Mouse (Mus musculus): Measurements from ENCODE around the gene Scoc. TPM values are rescaled to one million over a fixed set of nuclear protein-coding genes. Genes with fewer than 3 reads are reported as not detected.

Scoc gene
- polyA plus RNA-seq, 1 experiment from 2014 or later: 98.0 TPM

DNA sequence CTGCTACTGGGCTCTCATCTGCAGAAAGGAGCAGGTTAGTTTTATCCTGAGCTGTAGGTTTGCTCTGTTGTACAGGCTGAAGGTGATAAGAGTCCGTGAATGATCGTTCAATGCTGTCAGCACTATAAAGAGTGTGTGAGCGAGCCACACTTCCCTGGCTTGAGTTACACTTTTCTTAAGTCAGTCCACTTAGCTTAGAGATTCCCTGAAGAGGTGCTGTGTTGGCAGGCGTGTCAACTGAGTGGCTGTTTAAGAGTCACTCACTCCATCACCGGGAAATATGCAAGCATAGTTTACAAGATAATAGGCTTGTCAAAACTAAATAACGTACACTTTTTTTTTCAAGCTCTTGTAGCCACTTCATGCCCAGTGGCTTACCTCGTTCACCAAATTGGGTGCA, 31.2 kb downstream of the Scoc start:
- Histone ChIP-seq H3K4me2 (no peak overlapping the region), H3K27ac (ENCODE audit: poor library complexity, severe bottlenecking) (no peak overlapping the region), H3K9ac (no peak overlapping the region), H3K4me1 (replicated peaks) (peaks cover 4% of the 10 kb centered on the region), H3K36me3 (no peaks in the 10 kb centered on the region), H3K27me3 (replicated peaks) (peaks cover 56% of the 10 kb centered on the region), H3K9me3 (replicated peaks) (no peaks in the 10 kb centered on the region), H3K4me3 (no peak overlapping the region)
- ATAC-seq (ENCODE audit: insufficient number of reproducible peaks, low FRiP score): no peak
- WGBS: 27% methylated on average over 7 of the region's 7 CpGs

DNA sequence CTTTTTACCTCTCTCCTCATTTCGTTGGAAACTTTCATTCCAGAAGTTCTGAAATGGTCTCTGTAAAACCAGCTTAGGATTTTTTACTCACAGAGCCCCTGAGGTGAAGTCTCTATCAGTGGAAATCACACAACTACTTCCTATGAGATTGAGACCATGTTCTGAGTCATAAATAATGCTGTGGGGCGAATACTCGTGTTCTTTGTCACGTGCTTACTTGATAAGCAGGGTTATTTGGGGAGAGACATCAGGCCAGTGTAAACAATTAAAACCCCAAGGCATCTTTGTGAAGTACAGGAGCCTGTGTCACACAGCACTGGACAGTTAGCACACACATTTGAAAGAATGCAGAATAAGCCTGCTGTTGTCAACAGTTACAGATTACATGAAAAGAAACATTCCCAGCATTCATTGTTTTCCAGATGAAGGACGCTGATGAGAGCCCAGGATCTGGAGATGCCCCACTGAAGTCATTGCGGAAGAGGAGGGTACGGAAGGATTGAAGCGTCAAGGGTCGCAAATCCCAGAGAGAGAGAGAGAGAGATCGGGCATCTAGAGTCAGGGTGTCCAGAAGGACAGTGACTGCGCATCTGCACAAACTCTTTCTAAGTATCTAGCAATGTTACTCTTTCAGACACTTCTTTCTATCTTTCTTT, 32.0 kb downstream of the Scoc start:
- no peak overlapping the region for H3K9ac ChIP-seq
- H3K27me3 ChIP-seq (replicated peaks): peaks cover 58% of the 10 kb centered on the region
- peaks cover 4% of the 10 kb centered on the region for H3K4me1 ChIP-seq (replicated peaks)
- WGBS: 46% methylated on average over 11 of the region's 11 CpGs
- no peaks in the 10 kb centered on the region for H3K9me3 ChIP-seq (replicated peaks)
- no peak overlapping the region for H3K27ac ChIP-seq (ENCODE audit: poor library complexity, severe bottlenecking)
- 0 out of 2 replicates have a peak overlapping the region, but pooled peaks have one; percentile 5 for H3K4me2 ChIP-seq
- ATAC-seq (ENCODE audit: insufficient number of reproducible peaks, low FRiP score): no peak
- no peak overlapping the region for H3K4me3 ChIP-seq
- no peaks in the 10 kb centered on the region for H3K36me3 ChIP-seq

DNA sequence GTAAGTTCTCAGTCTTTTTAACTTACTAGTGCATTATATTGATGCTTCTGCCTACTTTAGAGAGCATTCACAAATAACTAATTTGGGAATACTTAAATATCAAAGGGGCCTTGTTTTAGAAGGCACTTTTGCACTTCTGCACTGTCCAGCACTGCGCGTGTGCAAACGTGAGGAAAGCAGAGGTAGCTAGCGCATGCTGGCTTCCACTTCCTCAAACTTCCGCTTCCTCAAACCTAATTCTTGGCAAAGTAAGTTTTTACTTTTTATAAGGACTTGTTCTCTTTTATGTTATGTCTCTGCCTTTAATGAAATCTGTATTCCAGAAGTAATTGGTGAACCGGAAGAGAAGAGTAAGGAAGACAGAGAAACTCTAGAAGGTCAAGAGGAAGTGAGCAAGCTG, 33.0 kb downstream of the Scoc start:
- Histone ChIP-seq H3K9me3 (replicated peaks) (no peaks in the 10 kb centered on the region), H3K4me1 (replicated peaks) (peaks cover 4% of the 10 kb centered on the region), H3K27ac (ENCODE audit: poor library complexity, severe bottlenecking) (no peak overlapping the region), H3K4me2 (no peak overlapping the region), H3K36me3 (no peaks in the 10 kb centered on the region), H3K4me3 (no peak overlapping the region), H3K9ac (no peak overlapping the region), H3K27me3 (replicated peaks) (peaks cover 53% of the 10 kb centered on the region)
- ATAC-seq (ENCODE audit: insufficient number of reproducible peaks, low FRiP score): no peak
- 88% methylated on average over 6 of the region's 6 CpGs for WGBS

DNA sequence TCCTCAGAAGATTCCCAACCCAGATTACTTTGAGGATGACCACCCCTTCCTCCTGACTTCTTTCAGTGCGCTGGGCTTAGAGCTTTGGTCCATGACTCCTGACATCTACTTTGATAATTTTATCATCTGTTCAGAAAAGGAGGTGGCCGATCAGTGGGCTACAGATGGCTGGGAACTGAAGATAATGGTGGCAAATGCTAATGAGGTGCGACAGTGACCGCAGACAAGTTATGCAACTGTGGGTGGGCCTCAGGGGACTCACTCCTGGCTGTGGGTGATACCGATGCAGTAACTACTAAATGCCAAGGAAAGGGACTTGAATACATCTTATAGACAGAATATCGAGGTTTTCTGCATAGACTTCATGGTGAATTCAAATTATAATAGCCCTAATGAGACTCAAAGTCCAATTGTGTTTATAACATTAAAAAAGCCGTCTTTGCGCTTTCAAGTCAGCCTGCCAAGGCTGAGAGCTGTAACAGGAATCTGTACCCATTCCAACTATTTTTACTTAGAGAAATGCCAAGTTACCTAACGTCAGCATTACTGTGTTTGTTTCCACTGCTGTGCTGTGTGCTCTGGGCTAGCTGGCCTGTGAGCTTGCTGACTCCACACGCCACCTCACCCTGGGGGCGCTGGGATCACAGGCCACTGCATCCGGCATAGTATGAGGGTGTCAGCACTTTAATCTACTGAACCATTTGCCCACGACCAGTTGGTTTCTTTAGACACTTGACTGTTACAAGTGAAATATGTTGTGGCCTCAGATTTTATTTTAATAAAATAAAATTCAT, 35.0 kb downstream of the Scoc start:
- Histone ChIP-seq H3K4me2 (no peak overlapping the region), H3K9me3 (replicated peaks) (no peaks in the 10 kb centered on the region), H3K4me3 (no peak overlapping the region), H3K4me1 (replicated peaks) (peaks cover 4% of the 10 kb centered on the region), H3K27me3 (replicated peaks) (peaks cover 56% of the 10 kb centered on the region), H3K9ac (no peak overlapping the region), H3K27ac (ENCODE audit: poor library complexity, severe bottlenecking) (no peak overlapping the region), H3K36me3 (no peaks in the 10 kb centered on the region)
- 66% methylated on average over 13 of the region's 13 CpGs for WGBS
- ATAC-seq (ENCODE audit: insufficient number of reproducible peaks, low FRiP score): no peak; the same call in 1 of the 2 replicates

DNA sequence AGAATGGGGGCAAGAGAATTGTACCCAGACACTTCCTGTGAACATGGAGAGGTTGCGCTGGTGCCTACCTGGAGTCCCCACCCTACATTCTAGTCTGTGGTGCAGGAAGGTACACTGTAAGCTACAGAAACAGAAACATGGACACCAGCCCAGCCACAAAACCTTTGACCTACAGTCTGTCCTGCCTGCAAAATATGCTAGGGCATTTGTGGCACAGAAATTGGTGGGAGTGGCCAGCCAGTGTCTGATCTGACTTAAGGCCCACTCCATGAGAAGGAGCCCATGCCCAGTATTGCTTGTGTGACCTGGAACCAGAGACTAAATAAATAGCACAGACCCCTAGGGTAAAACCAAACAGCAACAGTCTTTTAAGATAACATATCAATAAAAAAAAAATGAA, 36.8 kb downstream of the Scoc start:
- 100% methylated on average over 1 of the region's 1 CpGs for WGBS
- peaks cover 65% of the 10 kb centered on the region for H3K27me3 ChIP-seq (replicated peaks)
- no peaks in the 10 kb centered on the region for H3K9me3 ChIP-seq (replicated peaks)
- H3K4me1 ChIP-seq (replicated peaks): peaks cover 3% of the 10 kb centered on the region; the same call in 1 of the 2 replicates
- no peak overlapping the region for H3K4me2 ChIP-seq
- H3K9ac ChIP-seq: no peak overlapping the region
- no peaks in the 10 kb centered on the region for H3K36me3 ChIP-seq
- no peak overlapping the region for H3K27ac ChIP-seq (ENCODE audit: poor library complexity, severe bottlenecking)
- H3K4me3 ChIP-seq: no peak overlapping the region
- no peak for ATAC-seq (ENCODE audit: insufficient number of reproducible peaks, low FRiP score)

DNA sequence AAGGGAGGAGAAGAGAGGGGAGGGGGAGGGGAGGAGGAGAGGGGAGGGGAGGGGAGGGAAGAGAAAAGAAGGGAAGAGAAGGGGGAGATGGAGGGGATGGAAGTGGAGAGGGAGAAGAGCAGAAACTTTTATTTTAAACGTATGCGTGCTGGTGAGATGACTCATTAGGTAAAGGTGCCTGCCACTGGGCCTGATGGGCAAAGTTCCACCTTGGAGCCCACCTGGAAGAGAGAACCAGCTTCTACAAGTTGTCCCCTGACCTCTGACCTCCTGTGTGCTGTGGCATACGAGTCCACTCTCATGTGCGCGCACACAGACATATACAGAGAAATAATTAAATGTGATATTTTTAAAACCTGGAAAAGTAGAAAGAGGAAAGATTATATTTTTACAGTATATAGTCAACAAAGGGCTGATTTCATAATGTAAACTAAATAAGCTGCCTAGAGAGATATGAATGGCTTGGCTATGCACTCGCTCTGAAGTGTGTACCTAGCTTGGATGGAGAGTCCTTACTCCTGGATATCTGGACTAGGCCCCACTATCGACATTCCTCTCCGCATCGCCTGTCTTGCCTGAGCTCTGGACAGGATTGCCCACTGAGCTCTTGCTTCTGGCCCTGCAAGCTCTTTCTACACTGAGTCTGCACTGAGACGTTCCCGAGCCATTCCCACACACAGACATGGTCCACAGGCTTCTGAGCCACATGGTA, 39.2 kb downstream of the Scoc start:
- H3K4me2 ChIP-seq: no peak overlapping the region
- no peaks in the 10 kb centered on the region for H3K4me1 ChIP-seq (replicated peaks)
- no peaks in the 10 kb centered on the region for H3K9me3 ChIP-seq (replicated peaks)
- no peaks in the 10 kb centered on the region for H3K36me3 ChIP-seq
- no peak overlapping the region for H3K4me3 ChIP-seq
- no peak overlapping the region for H3K9ac ChIP-seq
- H3K27ac ChIP-seq (ENCODE audit: poor library complexity, severe bottlenecking): no peak overlapping the region
- no peak for ATAC-seq (ENCODE audit: insufficient number of reproducible peaks, low FRiP score)
- 85% methylated on average over 11 of the region's 11 CpGs for WGBS
- H3K27me3 ChIP-seq (replicated peaks): peaks cover 61% of the 10 kb centered on the region

DNA sequence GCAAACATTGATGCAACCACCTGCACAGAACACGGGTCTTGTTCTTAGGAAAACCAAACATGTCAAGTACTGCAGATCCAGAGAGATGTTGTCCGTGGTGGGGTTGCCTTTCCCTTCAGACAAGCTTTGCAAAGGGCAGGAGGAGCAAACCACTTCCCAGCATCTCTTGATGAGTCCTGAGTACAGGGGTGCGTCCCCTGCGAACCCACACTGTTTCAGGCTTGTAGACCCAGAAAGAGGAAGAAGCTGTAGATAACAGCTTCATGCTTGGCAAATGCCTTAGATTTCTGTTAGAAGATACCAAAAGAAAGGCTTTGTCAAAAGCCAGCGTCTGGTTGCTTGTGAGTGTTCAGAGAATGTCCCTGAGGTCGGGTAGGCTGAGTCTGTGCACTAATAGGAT, 40.2 kb downstream of the Scoc start:
- no peak for ATAC-seq (ENCODE audit: insufficient number of reproducible peaks, low FRiP score)
- WGBS: 62% methylated on average over 6 of the region's 6 CpGs
- peaks cover 55% of the 10 kb centered on the region for H3K27me3 ChIP-seq (replicated peaks)
- H3K9ac ChIP-seq: no peak overlapping the region
- H3K27ac ChIP-seq (ENCODE audit: poor library complexity, severe bottlenecking): no peak overlapping the region
- H3K9me3 ChIP-seq (replicated peaks): no peaks in the 10 kb centered on the region
- H3K4me3 ChIP-seq: no peak overlapping the region
- H3K4me2 ChIP-seq: no peak overlapping the region
- H3K36me3 ChIP-seq: no peaks in the 10 kb centered on the region
- H3K4me1 ChIP-seq (replicated peaks): no peaks in the 10 kb centered on the region

DNA sequence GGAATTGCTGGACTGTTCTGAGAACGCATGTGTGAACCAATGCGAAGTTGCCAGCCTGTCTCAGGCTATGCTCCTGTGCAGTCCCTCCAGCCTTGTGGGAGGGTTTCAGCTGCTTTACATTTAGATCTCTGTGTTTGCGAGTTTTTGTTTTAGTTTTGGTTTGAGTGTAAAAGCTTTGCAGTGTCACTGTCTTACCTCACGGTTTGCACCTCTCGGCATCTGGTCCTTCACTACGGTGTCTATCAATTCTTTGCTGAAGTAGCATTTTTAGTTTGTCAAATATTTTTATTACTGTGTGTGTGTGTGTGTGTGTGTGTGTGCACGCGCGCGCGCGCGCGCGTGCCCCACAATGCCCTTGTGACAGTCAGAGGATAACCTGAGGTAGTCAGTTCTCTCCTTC, 41.3 kb downstream of the Scoc start:
- Histone ChIP-seq H3K4me1 (replicated peaks) (no peaks in the 10 kb centered on the region), H3K9me3 (replicated peaks) (no peaks in the 10 kb centered on the region), H3K4me2 (no peak overlapping the region), H3K4me3 (no peak overlapping the region), H3K27me3 (replicated peaks) (peaks cover 51% of the 10 kb centered on the region), H3K27ac (ENCODE audit: poor library complexity, severe bottlenecking) (no peak overlapping the region), H3K9ac (no peak overlapping the region), H3K36me3 (no peaks in the 10 kb centered on the region)
- no peak for ATAC-seq (ENCODE audit: insufficient number of reproducible peaks, low FRiP score)
- 95% methylated on average over 15 of the region's 15 CpGs for WGBS

DNA sequence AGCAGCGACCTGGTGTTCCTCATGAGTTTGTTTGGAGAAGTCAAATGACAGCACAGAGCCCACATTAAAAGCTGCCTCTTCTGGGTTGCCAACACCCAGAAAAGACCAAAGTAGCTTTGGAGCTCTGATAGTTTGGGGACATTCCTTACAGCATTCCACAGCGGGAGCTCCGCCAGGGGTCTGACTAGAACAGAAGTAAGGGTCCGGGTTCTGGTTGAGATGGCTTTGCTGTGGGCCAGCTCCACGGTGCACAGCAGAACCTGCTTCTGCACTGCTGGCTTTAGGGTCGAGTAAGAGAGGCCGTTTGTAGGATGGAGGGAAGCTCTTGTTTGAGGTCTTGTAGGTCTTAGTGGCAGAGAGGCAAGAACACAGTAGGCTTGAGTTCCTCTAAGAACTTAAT, 49.7 kb downstream of the Scoc start:
- Histone ChIP-seq H3K36me3 (no peaks in the 10 kb centered on the region), H3K4me2 (no peak overlapping the region), H3K27me3 (replicated peaks) (peaks cover 42% of the 10 kb centered on the region; the same call in 1 of the 2 replicates), H3K4me1 (replicated peaks) (no peaks in the 10 kb centered on the region), H3K9me3 (replicated peaks) (no peaks in the 10 kb centered on the region), H3K9ac (no peak overlapping the region), H3K4me3 (no peak overlapping the region), H3K27ac (ENCODE audit: poor library complexity, severe bottlenecking) (no peak overlapping the region)
- WGBS: 64% methylated on average over 7 of the region's 7 CpGs
- no peak for ATAC-seq (ENCODE audit: insufficient number of reproducible peaks, low FRiP score)

DNA sequence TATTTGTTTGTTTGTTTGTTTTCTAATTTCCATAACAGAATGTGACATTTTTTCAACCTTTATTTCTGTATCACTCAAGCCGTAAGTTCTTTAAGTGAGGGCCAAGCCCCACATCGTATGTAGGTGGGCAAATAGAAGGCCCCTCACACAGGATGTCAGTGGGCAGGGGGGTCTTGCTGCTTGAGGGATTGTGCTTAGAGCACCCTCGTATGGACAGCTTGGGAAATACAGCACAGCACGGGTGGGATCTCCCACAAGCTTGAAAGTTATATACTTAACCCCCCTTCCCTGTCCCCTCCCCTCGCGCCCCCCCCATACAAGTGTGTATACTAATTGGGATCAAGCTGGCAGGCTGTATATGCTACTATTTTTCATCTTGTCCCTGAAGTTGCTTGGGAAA, 51.4 kb downstream of the Scoc start:
- 40% methylated on average over 6 of the region's 6 CpGs for WGBS
- Histone ChIP-seq H3K36me3 (no peaks in the 10 kb centered on the region), H3K4me2 (no peak overlapping the region), H3K9ac (no peak overlapping the region), H3K4me3 (no peak overlapping the region), H3K27ac (ENCODE audit: poor library complexity, severe bottlenecking) (no peak overlapping the region), H3K27me3 (replicated peaks) (peaks cover 42% of the 10 kb centered on the region; the same call in 1 of the 2 replicates), H3K9me3 (replicated peaks) (no peaks in the 10 kb centered on the region), H3K4me1 (replicated peaks) (no peaks in the 10 kb centered on the region)
- no peak for ATAC-seq (ENCODE audit: insufficient number of reproducible peaks, low FRiP score)

DNA sequence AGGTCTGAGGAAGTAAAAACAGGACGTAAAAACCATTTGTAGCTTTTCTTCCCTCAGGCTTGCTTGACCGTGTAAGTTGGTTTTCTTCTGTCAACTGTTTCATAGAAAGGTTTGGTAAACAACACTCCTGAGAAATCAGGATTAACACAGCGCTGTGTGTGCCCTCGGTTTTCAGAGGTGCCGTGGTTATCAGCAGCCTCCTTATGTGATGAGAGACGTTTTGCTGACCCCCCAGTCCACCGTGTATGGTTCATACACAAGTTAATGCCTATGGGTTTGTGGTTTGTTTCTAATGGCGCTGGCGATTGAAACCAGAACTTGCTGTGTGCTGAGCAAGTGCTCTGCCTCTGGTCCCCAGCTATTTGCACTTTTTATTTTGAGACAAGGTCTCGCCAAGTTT, 52.6 kb downstream of the Scoc start:
- Histone ChIP-seq H3K4me2 (no peak overlapping the region), H3K9me3 (replicated peaks) (no peaks in the 10 kb centered on the region), H3K9ac (no peak overlapping the region), H3K4me1 (replicated peaks) (no peaks in the 10 kb centered on the region), H3K27ac (ENCODE audit: poor library complexity, severe bottlenecking) (no peak overlapping the region), H3K27me3 (replicated peaks) (peaks cover 39% of the 10 kb centered on the region), H3K4me3 (no peak overlapping the region), H3K36me3 (no peaks in the 10 kb centered on the region)
- no peak for ATAC-seq (ENCODE audit: insufficient number of reproducible peaks, low FRiP score)
- WGBS: 41% methylated on average over 10 of the region's 10 CpGs

Data from heart, embryonic 12.5 days (tissue).